Mouse (Mus musculus): ENCODE data around the gene Olfr104-ps. TPM values are rescaled to one million over a fixed set of nuclear protein-coding genes. Genes with fewer than 3 reads are reported as not detected.

Gene Olfr104-ps
- polyA plus RNA-seq, 1 experiment from 2014 or later, result not detected

- no peak overlapping the region for H3K27ac ChIP-seq (ENCODE audit: low read depth)
- H3K36me3 ChIP-seq (replicated peaks; ENCODE audit: insufficient read depth, low read length), result no peaks in the 10 kb centered on the region
- no peaks in the 10 kb centered on the region for H3K27me3 ChIP-seq (ENCODE audit: insufficient read depth, low read length)
- H3K4me3 ChIP-seq (ENCODE audit: low read depth, low read length), result no peak overlapping the region
- no peak for DNase-seq
- no peak for TF ChIP-seq EP300 (IDR thresholded peaks at IDR 0.05; ENCODE audit: low read depth)
- no peak for TF ChIP-seq CTCF (IDR thresholded peaks at IDR 0.05; ENCODE audit: low read depth)
- ATAC-seq, result no peak
- H3K4me1 ChIP-seq (ENCODE audit: insufficient read depth), result no peaks in the 10 kb centered on the region
- H3K9me3 ChIP-seq (ENCODE audit: low read length), result no peaks in the 10 kb centered on the region
- no peak overlapping the region for H3K9ac ChIP-seq (replicated peaks)
- H3K4me2 ChIP-seq (ENCODE audit: low read depth, low read length), result no peak overlapping the region
Measured at GRCm38 (mm10) chr17:37413380-37413779, 54.0 kb downstream of the Olfr104-ps start.

Other genes with a start within 250 kb of the Olfr104-ps start
- gene Olfr92, start 239.5 kb upstream of the Olfr104-ps start, polyA plus RNA-seq (2015; fragmentation: Nextera tagmentation; extraction: Ambion mirVana), result not detected in 2 replicates
- not detected in 2 replicates for gene Olfr93, start 198.1 kb upstream of the Olfr104-ps start, polyA plus RNA-seq (2015; fragmentation: Nextera tagmentation; extraction: Ambion mirVana)
- gene Ubd, start 165.7 kb upstream of the Olfr104-ps start, polyA plus RNA-seq (2015; fragmentation: Nextera tagmentation; extraction: Ambion mirVana), result 2.2 and 3.4 TPM in 2 replicates
- not detected in 2 replicates for gene Olfr94, start 158.6 kb upstream of the Olfr104-ps start, polyA plus RNA-seq (2015; fragmentation: Nextera tagmentation; extraction: Ambion mirVana)
- gene Olfr95, start 146.5 kb upstream of the Olfr104-ps start, polyA plus RNA-seq (2015; fragmentation: Nextera tagmentation; extraction: Ambion mirVana), result not detected in 2 replicates
- gene Olfr96, start 139.4 kb upstream of the Olfr104-ps start, polyA plus RNA-seq (2015; fragmentation: Nextera tagmentation; extraction: Ambion mirVana), result not detected in 2 replicates
- not detected in 2 replicates for gene Olfr97, start 122.3 kb upstream of the Olfr104-ps start, polyA plus RNA-seq (2015; fragmentation: Nextera tagmentation; extraction: Ambion mirVana)
- not detected in 2 replicates for gene Olfr98, start 95.8 kb upstream of the Olfr104-ps start, polyA plus RNA-seq (2015; fragmentation: Nextera tagmentation; extraction: Ambion mirVana)
- 4.5 and 4.6 TPM in 2 replicates for gene H2-M3, start 89.4 kb upstream of the Olfr104-ps start, polyA plus RNA-seq (2015; fragmentation: Nextera tagmentation; extraction: Ambion mirVana)
- gene Olfr99, start 76.1 kb upstream of the Olfr104-ps start, polyA plus RNA-seq (2015; fragmentation: Nextera tagmentation; extraction: Ambion mirVana), result not detected in 2 replicates
- gene Olfr101, start 55.3 kb upstream of the Olfr104-ps start, polyA plus RNA-seq (2015; fragmentation: Nextera tagmentation; extraction: Ambion mirVana), result not detected in 2 replicates
- gene Olfr102, start 42.5 kb upstream of the Olfr104-ps start, polyA plus RNA-seq (2015; fragmentation: Nextera tagmentation; extraction: Ambion mirVana), result not detected in 2 replicates
- gene Olfr103, start 19.9 kb upstream of the Olfr104-ps start, polyA plus RNA-seq (2015; fragmentation: Nextera tagmentation; extraction: Ambion mirVana), result not detected in 2 replicates
- not detected in 2 replicates for gene Olfr105-ps, start 19.5 kb downstream of the Olfr104-ps start, polyA plus RNA-seq (2015; fragmentation: Nextera tagmentation; extraction: Ambion mirVana)
- not detected in 2 replicates for gene Olfr106-ps, start 30.8 kb downstream of the Olfr104-ps start, polyA plus RNA-seq (2015; fragmentation: Nextera tagmentation; extraction: Ambion mirVana)
- not detected in 2 replicates for gene Olfr107, start 39.6 kb downstream of the Olfr104-ps start, polyA plus RNA-seq (2015; fragmentation: Nextera tagmentation; extraction: Ambion mirVana)
- not detected in 2 replicates for gene Olfr108, start 85.9 kb downstream of the Olfr104-ps start, polyA plus RNA-seq (2015; fragmentation: Nextera tagmentation; extraction: Ambion mirVana)
- not detected in 2 replicates for gene Olfr109, start 99.3 kb downstream of the Olfr104-ps start, polyA plus RNA-seq (2015; fragmentation: Nextera tagmentation; extraction: Ambion mirVana)
- not detected in 2 replicates for gene H2-M2, start 124.0 kb downstream of the Olfr104-ps start, polyA plus RNA-seq (2015; fragmentation: Nextera tagmentation; extraction: Ambion mirVana)
- gene Olfr110, start 132.9 kb downstream of the Olfr104-ps start, polyA plus RNA-seq (2015; fragmentation: Nextera tagmentation; extraction: Ambion mirVana), result not detected in 2 replicates
- not detected in 2 replicates for gene Olfr111, start 148.4 kb downstream of the Olfr104-ps start, polyA plus RNA-seq (2015; fragmentation: Nextera tagmentation; extraction: Ambion mirVana)
- not detected in 2 replicates for gene Olfr112, start 209.9 kb downstream of the Olfr104-ps start, polyA plus RNA-seq (2015; fragmentation: Nextera tagmentation; extraction: Ambion mirVana)
- gene Olfr113, start 218.1 kb downstream of the Olfr104-ps start, polyA plus RNA-seq (2015; fragmentation: Nextera tagmentation; extraction: Ambion mirVana), result not detected in 2 replicates
- gene Olfr114, start 233.2 kb downstream of the Olfr104-ps start, polyA plus RNA-seq (2015; fragmentation: Nextera tagmentation; extraction: Ambion mirVana), result not detected in 2 replicates